Mouse (Mus musculus): Measurements from ENCODE around the gene Slc41a3.

The Slc41a3 gene

GRCm38 (mm10) chr6:90686812-90687211, 82.3 kb downstream of the Slc41a3 start:
- no peak for DNase-seq

- DNase-seq = no peak
These were observed 83.5 kb downstream of the Slc41a3 start for GRCm38 (mm10) chr6:90688003-90688402.

- DNase-seq = peak; percentile 25
These were observed 84.2 kb downstream of the Slc41a3 start for GRCm38 (mm10) chr6:90688742-90689141.

- DNase-seq = no peak
These were observed 85.0 kb downstream of the Slc41a3 start for GRCm38 (mm10) chr6:90689500-90689899.

GRCm38 (mm10) chr6:90691935-90692334, 87.4 kb downstream of the Slc41a3 start:
- DNase-seq = no peak

GRCm38 (mm10) chr6:90692404-90692803, 87.9 kb downstream of the Slc41a3 start:
- no peak for DNase-seq

- DNase-seq = no peak
These were observed 91.2 kb downstream of the Slc41a3 start for GRCm38 (mm10) chr6:90695754-90696153.

Measured in kidney, postnatal 10 days (tissue).